Mouse (Mus musculus) intestine, embryonic 16.5 days (tissue): ENCODE data around the gene Lgsn. TPM values are rescaled to one million over a fixed set of nuclear protein-coding genes. Genes with fewer than 3 reads are reported as not detected.

Experiments
- ATAC-seq: fragments of 200-750 bp; cut with Nextera tagmentation; 2 replicates; pipeline ENCODE4 v1.8.0; 2017; ENCODE audit warnings: moderate TSS enrichment, moderate library complexity
- H3K27ac ChIP-seq: fragments of 300-500 bp; sonication (generic); 2 replicates; pipeline ENCODE4 v1.5.1; 2014; ENCODE audit warnings: mild to moderate bottlenecking, low read length
- H3K27me3 ChIP-seq: fragments of 300-500 bp; sonication (generic); replicated peaks from 2 replicates; pipeline ENCODE4 v1.6.1; 2014; ENCODE audit warnings: low read length, control low read depth, mixed read lengths; ENCODE audit not compliant: control insufficient read depth, insufficient read depth
- H3K36me3 ChIP-seq: fragments of 300-500 bp; sonication (generic); 2 replicates; pipeline ENCODE4 v1.6.1; 2014; ENCODE audit warnings: low read length, control low read depth; ENCODE audit not compliant: control insufficient read depth, insufficient read depth
- H3K4me1 ChIP-seq: fragments of 300-500 bp; sonication (generic); 2 replicates; pipeline ENCODE4 v1.6.1; 2014; ENCODE audit warnings: low read length, control low read depth, mixed read lengths; ENCODE audit not compliant: control insufficient read depth, insufficient read depth
- H3K4me2 ChIP-seq: fragments of 300-500 bp; sonication (generic); 2 replicates; pipeline ENCODE4 v1.6.1; 2014; ENCODE audit warnings: low read depth, low read length, control low read depth
- H3K4me3 ChIP-seq: fragments of 300-500 bp; sonication (generic); 2 replicates; pipeline ENCODE4 v1.5.1; 2014; ENCODE audit warnings: mild to moderate bottlenecking, low read length
- H3K9ac ChIP-seq: fragments of 300-500 bp; sonication (generic); 2 replicates; pipeline ENCODE4 v1.6.1; 2014; ENCODE audit warnings: low read depth, low read length
- H3K9me3 ChIP-seq: fragments of 300-500 bp; sonication (generic); 2 replicates; pipeline ENCODE4 v1.6.1; 2016; ENCODE audit warnings: low read length, control low read depth; ENCODE audit not compliant: control insufficient read depth
- WGBS: fragments of 180-500 bp; shearing (Covaris S2); extraction: QIAGEN DNeasy Blood & Tissue Kit; methylation state at CpG from one replicate; pipeline ENCODE4 v1.1.7; 2014; 5-methylcytosine and 5-hydroxymethylcytosine counted together
- polyA plus RNA-seq: library from polyadenylated mRNA; unstranded; fragments of >200 nt; fragmentation: Nextera tagmentation; extraction: Ambion mirVana; gene quantifications from 2 replicates; pipeline ENCODE4 v1.2.1, GENCODE M21; 2015

The Lgsn gene
- polyA plus RNA-seq, 1 experiment from 2014 or later = not detected

DNA sequence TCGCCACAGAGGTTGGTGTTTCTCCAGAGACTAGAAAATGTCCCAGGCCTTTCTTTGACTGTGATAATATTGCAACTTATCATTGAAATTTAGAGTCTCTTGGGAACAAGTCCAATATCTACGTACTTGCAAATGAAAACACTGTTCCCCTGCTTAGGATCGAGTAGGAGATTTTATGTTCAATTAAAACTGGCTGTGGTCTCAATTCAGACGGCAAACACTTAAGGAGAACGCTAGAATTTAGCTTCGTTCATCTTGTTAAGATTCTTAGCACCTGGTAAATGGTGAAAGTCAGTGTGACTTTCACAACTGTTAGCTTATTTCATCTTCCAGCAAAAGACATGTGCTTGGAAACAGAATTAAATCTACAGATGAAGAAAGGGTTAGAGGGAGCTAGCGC, 29.1 kb downstream of the Lgsn start:
- no peak for ATAC-seq
- no peaks in the 10 kb centered on the region for H3K4me1 ChIP-seq
- 82% methylated on average over 7 of the region's 7 CpGs for WGBS
- H3K27ac ChIP-seq = no peak overlapping the region
- H3K9ac ChIP-seq = no peak overlapping the region
- H3K36me3 ChIP-seq = no peaks in the 10 kb centered on the region
- H3K27me3 ChIP-seq = no peaks in the 10 kb centered on the region
- no peaks in the 10 kb centered on the region for H3K9me3 ChIP-seq
- H3K4me2 ChIP-seq = no peak overlapping the region
- no peak overlapping the region for H3K4me3 ChIP-seq

- Histone ChIP-seq H3K27me3 (no peaks in the 10 kb centered on the region), H3K4me1 (no peaks in the 10 kb centered on the region), H3K4me3 (no peak overlapping the region), H3K36me3 (no peaks in the 10 kb centered on the region), H3K9me3 (no peaks in the 10 kb centered on the region), H3K4me2 (no peak overlapping the region), H3K27ac (no peak overlapping the region), H3K9ac (no peak overlapping the region)
- 81% methylated on average over 3 of the region's 3 CpGs for WGBS
- ATAC-seq = no peak
Measured at GRCm38 (mm10) chr1:31205770-31206169, 29.6 kb downstream of the Lgsn start.

DNA sequence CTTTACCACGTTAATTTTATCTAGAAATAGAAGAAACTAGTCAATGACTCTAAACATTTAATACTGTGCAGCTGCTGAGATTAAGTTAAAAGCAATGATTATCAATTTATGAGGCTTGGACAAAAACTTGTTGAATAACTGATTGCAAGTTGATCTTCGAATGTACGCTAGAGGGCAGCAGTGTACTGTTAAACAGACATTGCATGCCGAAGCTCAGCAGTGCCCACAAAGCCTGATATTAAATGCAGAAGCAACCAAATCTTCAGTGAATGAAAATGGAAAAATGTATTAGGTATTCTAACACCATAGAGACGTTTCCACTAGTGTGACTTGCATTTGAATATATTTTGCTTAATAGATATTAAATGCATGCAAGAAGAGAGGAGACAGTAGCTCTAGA, 33.9 kb downstream of the Lgsn start:
- Histone ChIP-seq H3K9me3 (no peaks in the 10 kb centered on the region), H3K27ac (no peak overlapping the region), H3K9ac (no peak overlapping the region), H3K4me1 (no peaks in the 10 kb centered on the region), H3K4me3 (no peak overlapping the region), H3K27me3 (no peaks in the 10 kb centered on the region), H3K36me3 (no peaks in the 10 kb centered on the region), H3K4me2 (no peak overlapping the region)
- under 1% methylated on average over 5 of the region's 5 CpGs for WGBS
- no peak for ATAC-seq

GRCm38 (mm10) chr1:31214831-31215230, 38.6 kb downstream of the Lgsn start:
- H3K9ac ChIP-seq = no peak overlapping the region
- no peaks in the 10 kb centered on the region for H3K9me3 ChIP-seq
- ATAC-seq = no peak
- H3K27ac ChIP-seq = no peak overlapping the region
- no peak overlapping the region for H3K4me2 ChIP-seq
- H3K27me3 ChIP-seq = no peaks in the 10 kb centered on the region
- H3K4me1 ChIP-seq = no peaks in the 10 kb centered on the region
- 66% methylated on average over 1 of the region's 1 CpGs for WGBS
- no peak overlapping the region for H3K4me3 ChIP-seq
- H3K36me3 ChIP-seq = no peaks in the 10 kb centered on the region

- H3K9ac ChIP-seq = no peak overlapping the region
- no peak overlapping the region for H3K27ac ChIP-seq
- H3K4me3 ChIP-seq = no peak overlapping the region
- H3K4me1 ChIP-seq = no peaks in the 10 kb centered on the region
- no peak for ATAC-seq
- WGBS = 89% methylated on average over 4 of the region's 4 CpGs
- no peak overlapping the region for H3K4me2 ChIP-seq
- no peaks in the 10 kb centered on the region for H3K36me3 ChIP-seq
- H3K9me3 ChIP-seq = no peaks in the 10 kb centered on the region
- H3K27me3 ChIP-seq = no peaks in the 10 kb centered on the region
Measured at GRCm38 (mm10) chr1:31220599-31221250, 44.5 kb downstream of the Lgsn start.

DNA sequence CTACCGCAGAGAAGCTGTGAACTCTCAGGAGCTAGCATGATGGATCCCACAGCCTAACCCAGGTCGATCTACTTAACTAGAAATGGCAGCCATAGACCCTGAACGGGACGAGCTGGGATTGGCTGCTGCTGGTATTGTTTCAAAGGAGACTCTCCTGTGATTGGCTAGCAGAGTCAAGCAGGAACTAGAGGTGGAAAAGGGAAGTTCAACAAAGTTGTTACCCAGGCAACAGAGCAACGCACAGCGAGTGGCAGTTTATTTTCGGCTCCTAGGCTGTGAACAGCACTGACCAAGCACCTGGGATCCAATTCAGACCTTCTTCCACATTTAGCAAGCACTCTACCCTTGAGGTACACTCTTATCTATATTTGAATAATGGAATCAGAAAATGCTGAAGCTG, 46.4 kb downstream of the Lgsn start, which contains the start of the genes 4931428L18Rik and Pih1d3:
Gene 4931428L18Rik (minus strand): TSS at position 121 of the 400 bp plus-strand sequence.
Gene Pih1d3 (plus strand): TSS at position 275 of the 400 bp plus-strand sequence.
- no peaks in the 10 kb centered on the region for H3K36me3 ChIP-seq
- H3K27ac ChIP-seq = no peak within 1 kb of the TSS
- H3K9me3 ChIP-seq = no peaks in the 10 kb centered on the region
- WGBS = 85% methylated on average over 7 of the region's 7 CpGs
- H3K4me3 ChIP-seq = no peak within 1 kb of the TSS
- H3K4me1 ChIP-seq = no peaks in the 10 kb centered on the region
- ATAC-seq = no peak
- H3K27me3 ChIP-seq = no peaks in the 10 kb centered on the region
- no peak within 1 kb of the TSS for H3K4me2 ChIP-seq
- H3K9ac ChIP-seq = no peak within 1 kb of the TSS

DNA sequence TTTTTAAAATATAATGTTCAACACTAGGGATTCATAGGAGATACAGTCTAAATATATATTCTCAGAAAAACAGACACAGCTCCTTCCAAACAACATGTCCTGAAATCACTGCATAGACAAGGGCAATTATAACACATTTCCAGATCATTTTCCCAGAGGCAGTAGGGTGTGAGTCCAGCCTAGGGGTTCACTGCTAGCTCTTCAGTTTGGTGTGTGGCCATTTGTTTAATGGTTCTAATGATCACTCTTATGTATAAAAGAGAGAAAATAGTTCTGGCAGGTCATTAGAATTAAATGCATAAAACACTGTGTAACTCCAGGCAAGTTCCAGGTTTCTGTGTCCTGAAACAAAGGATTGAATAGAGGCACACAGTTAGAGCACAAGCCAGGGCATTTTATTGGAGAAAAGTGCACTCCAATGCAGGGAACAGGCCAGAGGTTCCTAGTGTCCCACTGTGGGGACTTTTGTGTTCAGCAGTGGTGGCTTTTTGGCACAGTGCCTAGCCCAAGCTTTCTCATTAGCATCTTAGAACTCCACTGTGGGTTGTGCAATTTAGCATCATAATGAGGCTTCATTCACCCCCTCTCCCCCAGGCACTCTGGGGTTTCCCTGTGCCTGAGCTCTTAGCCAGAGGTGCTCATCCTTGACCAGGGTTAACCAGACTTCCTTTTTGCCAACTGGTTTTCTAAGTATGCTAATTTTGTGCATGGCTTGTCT, 57.3 kb downstream of the Lgsn start:
- Histone ChIP-seq H3K9me3 (no peaks in the 10 kb centered on the region), H3K36me3 (no peaks in the 10 kb centered on the region), H3K27me3 (no peaks in the 10 kb centered on the region), H3K27ac (no peak overlapping the region), H3K4me3 (no peak overlapping the region), H3K4me2 (no peak overlapping the region), H3K4me1 (no peaks in the 10 kb centered on the region), H3K9ac (no peak overlapping the region)
- no peak for ATAC-seq

Other genes with a start within 250 kb of the Lgsn start
- gene AC153137.1, start 198.4 kb upstream of the Lgsn start, polyA plus RNA-seq = not detected in 2 replicates
- gene 4931428L18Rik, start 46.3 kb downstream of the Lgsn start, polyA plus RNA-seq = not detected in 2 replicates
- not detected in 2 replicates for gene Pih1d3, start 46.4 kb downstream of the Lgsn start, polyA plus RNA-seq